Mouse (Mus musculus) neural tube, embryonic 15.5 days (tissue): Measurements from ENCODE around the gene Cfap65. TPM values are rescaled to one million over a fixed set of nuclear protein-coding genes. Genes with fewer than 3 reads are reported as not detected.

Experiments used
- ATAC-seq: fragments of 200-750 bp; cut with Nextera tagmentation; 2 replicates; pipeline ENCODE4 v1.8.0; 2017; ENCODE audit warnings: mild to moderate bottlenecking, moderate TSS enrichment, moderate library complexity; ENCODE audit not compliant: low FRiP score
- H3K27ac ChIP-seq: fragments of 300-500 bp; sonication (generic); replicated peaks from 2 replicates; pipeline ENCODE4 v1.5.1; 2015; ENCODE audit warnings: mild to moderate bottlenecking, inconsistent platforms
- H3K27me3 ChIP-seq: fragments of 300-500 bp; sonication (generic); replicated peaks from 2 replicates; pipeline ENCODE4 v1.6.1; 2015; ENCODE audit warnings: inconsistent platforms
- H3K36me3 ChIP-seq: fragments of 300-500 bp; sonication (generic); 2 replicates; pipeline ENCODE4 v1.6.1; 2015; ENCODE audit warnings: inconsistent platforms
- H3K4me1 ChIP-seq: fragments of 300-500 bp; sonication (generic); 2 replicates; pipeline ENCODE4 v1.6.1; 2015; ENCODE audit warnings: inconsistent platforms
- H3K4me2 ChIP-seq: fragments of 300-500 bp; sonication (generic); 2 replicates; pipeline ENCODE4 v1.6.1; 2015; ENCODE audit warnings: inconsistent platforms, mild to moderate bottlenecking, moderate library complexity
- H3K4me3 ChIP-seq: fragments of 300-500 bp; sonication (generic); replicated peaks from 2 replicates; pipeline ENCODE4 v1.5.1; 2015; ENCODE audit warnings: mild to moderate bottlenecking, inconsistent platforms
- H3K9ac ChIP-seq: fragments of 300-500 bp; sonication (generic); replicated peaks from 2 replicates; pipeline ENCODE4 v1.6.1; 2015; ENCODE audit warnings: mild to moderate bottlenecking, inconsistent platforms
- H3K9me3 ChIP-seq: fragments of 300-500 bp; sonication (generic); replicated peaks from 2 replicates; pipeline ENCODE4 v1.6.1; 2016; ENCODE audit warnings: inconsistent platforms
- WGBS: fragments of 180-500 bp; shearing (Covaris S2); methylation state at CpG from one replicate; pipeline ENCODE4 v1.1.7; 2015; ENCODE audit warnings: mixed read lengths; 5-methylcytosine and 5-hydroxymethylcytosine counted together
- polyA plus RNA-seq: library from polyadenylated mRNA; unstranded; fragments of >200 nt; fragmentation: Nextera tagmentation; extraction: Ambion mirVana; gene quantifications from 2 replicates; pipeline ENCODE4 v1.2.1, GENCODE M21; 2015

Gene Cfap65
- polyA plus RNA-seq, 1 experiment from 2014 or later, result 0.41 TPM

DNA sequence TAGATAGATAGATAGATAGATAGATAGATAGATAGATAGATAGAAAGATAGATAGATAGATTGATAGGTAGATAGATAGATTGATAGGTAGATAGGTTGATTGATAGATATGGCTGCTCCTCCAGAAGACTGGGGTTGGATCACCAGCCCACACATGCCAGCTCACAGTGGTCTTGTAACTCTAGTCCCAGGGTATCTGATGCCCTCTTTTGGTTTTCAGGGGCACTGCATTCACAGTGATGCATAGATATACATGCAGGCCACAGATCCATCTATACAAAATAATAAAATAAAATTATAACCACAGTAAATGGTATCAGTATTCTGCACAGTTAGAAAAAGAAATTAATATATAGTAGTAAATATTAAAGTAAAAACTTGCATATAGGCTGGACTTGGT, 73.6 kb downstream of the Cfap65 start:
- Histone ChIP-seq H3K4me1 (peaks cover 31% of the 10 kb centered on the region), H3K36me3 (no peaks in the 10 kb centered on the region), H3K27ac (no peak overlapping the region), H3K9ac (no peak overlapping the region), H3K4me2 (no peak overlapping the region), H3K27me3 (no peaks in the 10 kb centered on the region), H3K9me3 (no peaks in the 10 kb centered on the region), H3K4me3 (no peak overlapping the region)
- no peak for ATAC-seq

DNA sequence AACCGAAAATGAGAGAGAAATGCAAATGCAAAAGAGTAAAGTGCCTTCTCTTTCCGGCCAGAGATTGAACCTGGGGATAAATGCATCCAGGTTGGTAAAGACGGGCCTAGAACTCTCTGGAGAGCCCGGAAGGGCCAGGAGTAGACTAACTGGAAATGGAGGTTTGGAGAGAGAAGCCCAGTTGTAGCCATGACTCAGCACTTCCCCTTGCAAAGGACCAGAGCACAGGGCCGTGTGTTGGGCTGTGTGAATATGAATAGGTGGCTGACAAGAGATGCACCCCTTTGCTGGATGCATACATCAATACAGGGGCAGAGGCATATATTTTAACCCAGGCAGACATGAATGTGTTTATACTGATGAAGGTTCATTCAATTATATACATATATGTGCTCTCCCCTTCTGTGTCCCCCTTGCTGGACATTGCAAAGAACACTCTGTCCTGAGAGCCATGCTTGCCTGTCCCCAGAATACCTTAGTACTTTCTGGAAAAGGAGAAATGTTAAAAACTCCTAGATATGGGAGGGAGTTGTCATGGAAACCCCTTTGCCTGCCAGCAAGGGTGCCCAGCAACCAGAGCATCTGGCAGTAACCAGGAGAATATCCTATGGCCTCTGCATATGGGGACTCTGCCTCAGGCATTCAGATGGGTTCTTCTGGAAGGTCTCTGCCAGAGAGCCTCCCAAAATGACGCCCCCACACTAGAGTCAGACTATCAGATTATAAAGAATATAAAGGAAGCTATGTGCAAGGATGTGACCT, 76.0 kb downstream of the Cfap65 start:
- 38% methylated on average over 6 of the region's 6 CpGs for WGBS
- H3K36me3 ChIP-seq, result no peaks in the 10 kb centered on the region
- H3K4me1 ChIP-seq, result peaks cover 39% of the 10 kb centered on the region
- peak overlapping the region; percentile 85 for H3K27ac ChIP-seq
- peak overlapping the region; percentile 44; the same call in 1 of the 2 replicates for H3K9ac ChIP-seq
- ATAC-seq, result no peak
- H3K27me3 ChIP-seq, result no peaks in the 10 kb centered on the region
- H3K4me2 ChIP-seq, result peak overlapping the region; percentile 83
- no peaks in the 10 kb centered on the region for H3K9me3 ChIP-seq
- peak overlapping the region; percentile 73 for H3K4me3 ChIP-seq

DNA sequence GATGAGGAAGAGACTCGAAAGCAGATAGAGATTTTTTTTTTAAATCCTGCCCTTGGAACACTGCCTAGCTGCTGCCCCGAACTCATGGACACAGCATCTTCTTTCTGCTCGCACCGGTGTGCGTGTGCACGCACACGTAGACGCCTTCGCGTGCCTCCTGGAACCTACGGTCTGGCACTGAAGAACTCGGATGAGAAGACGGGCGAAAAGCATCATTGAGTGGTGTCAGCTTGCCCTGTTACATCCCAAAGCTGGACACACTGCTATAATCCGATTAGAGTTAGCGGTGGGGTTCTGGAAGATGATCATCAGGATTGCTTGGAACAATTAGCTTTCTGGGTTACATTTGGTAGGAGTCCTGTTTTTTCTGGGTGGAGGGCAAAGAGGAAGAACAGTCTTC, 76.6 kb downstream of the Cfap65 start:
- Histone ChIP-seq H3K9me3 (no peaks in the 10 kb centered on the region), H3K27ac (peak overlapping the region; percentile 85), H3K27me3 (no peaks in the 10 kb centered on the region), H3K9ac (peak overlapping the region; percentile 44), H3K4me2 (peak overlapping the region; percentile 83), H3K4me3 (peak overlapping the region; percentile 73), H3K4me1 (peaks cover 45% of the 10 kb centered on the region), H3K36me3 (no peaks in the 10 kb centered on the region)
- WGBS, result 3% methylated on average over 16 of the region's 16 CpGs
- ATAC-seq, result peak; percentile 2; the same call in 1 of the 2 replicates

DNA sequence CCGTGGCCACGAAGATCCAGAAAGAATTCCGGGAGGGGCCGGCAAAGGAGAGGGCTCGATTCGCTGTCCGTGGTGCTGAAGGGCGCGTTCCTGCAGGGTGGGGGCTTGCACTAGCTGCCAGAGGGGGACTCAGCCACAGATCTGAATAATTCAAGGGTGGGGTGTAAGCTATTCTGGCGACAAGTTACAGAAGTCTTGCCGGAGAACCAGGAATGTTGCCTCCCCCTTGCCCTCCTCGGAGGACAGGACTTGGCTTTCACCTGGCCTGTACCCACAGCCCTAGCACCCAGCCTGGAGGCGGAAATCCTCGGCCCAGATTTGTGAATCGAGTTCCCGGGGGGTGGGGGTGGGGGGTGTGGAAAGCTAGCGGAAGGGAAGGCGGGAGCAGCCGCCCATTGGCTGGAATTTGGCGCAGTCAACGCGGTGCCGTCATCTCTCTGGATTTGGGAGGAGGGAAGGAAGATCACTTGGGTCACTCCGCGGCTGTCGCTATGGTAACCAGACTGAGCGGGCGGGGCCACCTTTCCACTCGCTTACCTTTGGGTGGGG, 77.2 kb downstream of the Cfap65 start:
- peaks cover 48% of the 10 kb centered on the region for H3K4me1 ChIP-seq
- peak overlapping the region; percentile 73 for H3K4me3 ChIP-seq
- no peaks in the 10 kb centered on the region for H3K9me3 ChIP-seq
- H3K27ac ChIP-seq, result peak overlapping the region; percentile 85
- peak overlapping the region; percentile 83 for H3K4me2 ChIP-seq
- ATAC-seq, result peak; percentile 77
- under 1% methylated on average over 29 of the region's 29 CpGs for WGBS
- no peaks in the 10 kb centered on the region for H3K36me3 ChIP-seq
- H3K27me3 ChIP-seq, result no peaks in the 10 kb centered on the region
- H3K9ac ChIP-seq, result peak overlapping the region; percentile 88

DNA sequence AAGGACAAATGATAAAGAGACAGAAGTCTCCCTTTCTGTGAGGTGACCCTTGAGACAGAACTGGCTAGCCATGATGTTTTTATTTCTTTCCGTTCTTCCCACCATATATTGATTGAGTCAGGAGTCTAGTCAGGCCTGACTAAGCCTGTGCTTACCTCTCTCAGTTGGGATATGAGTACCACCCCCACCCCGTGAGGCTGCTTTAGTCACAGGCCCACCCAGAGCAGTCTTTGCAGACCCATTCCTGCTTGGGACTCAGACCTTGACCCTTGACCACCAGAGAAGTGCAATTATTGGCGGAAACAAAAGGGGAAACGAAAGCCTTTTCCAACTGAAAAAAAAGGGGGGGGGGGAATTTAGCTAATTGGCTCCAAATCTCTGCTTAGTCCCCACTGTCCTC, 77.7 kb downstream of the Cfap65 start:
- no peak for ATAC-seq
- 6% methylated on average over 4 of the region's 4 CpGs for WGBS
- H3K4me1 ChIP-seq, result peaks cover 48% of the 10 kb centered on the region
- peak overlapping the region; percentile 88 for H3K9ac ChIP-seq
- H3K4me3 ChIP-seq, result peak overlapping the region; percentile 73
- H3K27me3 ChIP-seq, result peaks cover under 1% of the 10 kb centered on the region; the same call in 1 of the 2 replicates
- peak overlapping the region; percentile 85 for H3K27ac ChIP-seq
- H3K4me2 ChIP-seq, result peak overlapping the region; percentile 83
- H3K36me3 ChIP-seq, result no peaks in the 10 kb centered on the region
- no peaks in the 10 kb centered on the region for H3K9me3 ChIP-seq

DNA sequence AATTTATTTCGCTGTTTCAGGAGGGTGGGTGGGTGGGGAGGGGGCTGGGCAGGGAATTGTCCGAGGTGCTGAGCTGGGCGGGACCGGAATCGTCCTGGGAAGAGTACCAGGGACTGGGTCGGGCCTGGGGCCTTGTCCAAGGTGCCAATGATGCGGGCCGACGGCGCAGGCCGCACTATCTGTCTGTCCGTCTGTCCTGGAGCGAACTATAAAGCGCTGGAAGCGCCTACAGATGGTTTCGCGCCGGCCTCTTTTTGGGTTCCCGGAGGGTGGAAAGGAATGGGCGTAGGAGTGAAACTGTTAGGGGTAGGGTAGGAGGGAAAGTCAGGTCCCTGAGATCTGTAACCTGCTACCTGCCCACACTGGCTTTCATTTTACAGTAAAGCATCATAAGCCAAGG, 78.2 kb downstream of the Cfap65 start:
- Histone ChIP-seq H3K27ac (peak overlapping the region; percentile 20; the same call in 1 of the 2 replicates), H3K4me1 (peaks cover 48% of the 10 kb centered on the region), H3K27me3 (peaks cover 4% of the 10 kb centered on the region; the same call in 1 of the 2 replicates), H3K36me3 (no peaks in the 10 kb centered on the region), H3K9me3 (no peaks in the 10 kb centered on the region), H3K4me3 (peak overlapping the region; percentile 73), H3K9ac (peak overlapping the region; percentile 88), H3K4me2 (peak overlapping the region; percentile 83)
- no peak for ATAC-seq
- WGBS, result 6% methylated on average over 20 of the region's 20 CpGs

DNA sequence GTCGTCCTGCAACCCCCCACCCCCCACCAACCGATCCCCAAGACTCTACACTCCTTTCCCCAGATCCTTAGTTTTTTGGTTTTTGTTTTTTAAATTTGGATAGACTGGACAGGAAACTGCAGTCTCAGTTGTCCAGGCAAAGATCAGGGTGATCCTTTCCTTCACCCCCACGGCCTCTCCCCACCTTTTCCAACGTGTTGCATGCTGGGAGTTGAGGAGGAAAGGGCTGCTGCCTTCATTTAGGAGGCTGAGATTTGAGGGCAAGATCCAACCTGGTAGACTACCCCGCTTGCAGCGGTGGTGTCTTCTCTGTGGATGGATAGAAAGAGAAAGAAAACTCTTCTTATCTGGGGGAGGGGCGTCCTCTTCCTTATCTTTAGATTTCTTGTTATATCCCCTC, 78.6 kb downstream of the Cfap65 start:
- Histone ChIP-seq H3K9me3 (no peaks in the 10 kb centered on the region), H3K36me3 (no peaks in the 10 kb centered on the region), H3K9ac (peak overlapping the region; percentile 88), H3K4me3 (peak overlapping the region; percentile 73), H3K4me1 (peaks cover 50% of the 10 kb centered on the region), H3K4me2 (peak overlapping the region; percentile 83), H3K27ac (peak overlapping the region; percentile 86), H3K27me3 (peaks cover 4% of the 10 kb centered on the region; the same call in 1 of the 2 replicates)
- ATAC-seq, result no peak
- WGBS, result 1% methylated on average over 7 of the region's 7 CpGs

DNA sequence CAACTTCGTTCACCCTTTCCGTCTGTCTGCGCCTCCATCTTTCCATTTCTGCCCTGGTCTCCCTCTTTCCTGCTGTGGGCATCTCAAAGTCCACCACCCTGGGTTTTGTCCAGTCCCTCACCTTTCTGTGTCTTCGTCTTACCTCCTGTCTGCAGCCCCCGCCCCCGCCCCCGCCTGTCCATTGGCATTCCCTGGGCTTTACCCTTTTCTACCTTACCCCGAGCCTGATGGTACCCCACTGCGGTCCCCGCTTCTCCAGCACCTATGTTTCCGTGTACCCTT, 79.0 kb downstream of the Cfap65 start:
- Histone ChIP-seq H3K9me3 (no peaks in the 10 kb centered on the region), H3K4me3 (peak overlapping the region; percentile 73), H3K27ac (peak overlapping the region; percentile 86), H3K27me3 (peaks cover 4% of the 10 kb centered on the region; the same call in 1 of the 2 replicates), H3K4me2 (peak overlapping the region; percentile 83), H3K4me1 (peaks cover 54% of the 10 kb centered on the region), H3K36me3 (no peaks in the 10 kb centered on the region), H3K9ac (peak overlapping the region; percentile 88)
- 0% methylated on average over 10 of the region's 11 CpGs for WGBS
- no peak for ATAC-seq

DNA sequence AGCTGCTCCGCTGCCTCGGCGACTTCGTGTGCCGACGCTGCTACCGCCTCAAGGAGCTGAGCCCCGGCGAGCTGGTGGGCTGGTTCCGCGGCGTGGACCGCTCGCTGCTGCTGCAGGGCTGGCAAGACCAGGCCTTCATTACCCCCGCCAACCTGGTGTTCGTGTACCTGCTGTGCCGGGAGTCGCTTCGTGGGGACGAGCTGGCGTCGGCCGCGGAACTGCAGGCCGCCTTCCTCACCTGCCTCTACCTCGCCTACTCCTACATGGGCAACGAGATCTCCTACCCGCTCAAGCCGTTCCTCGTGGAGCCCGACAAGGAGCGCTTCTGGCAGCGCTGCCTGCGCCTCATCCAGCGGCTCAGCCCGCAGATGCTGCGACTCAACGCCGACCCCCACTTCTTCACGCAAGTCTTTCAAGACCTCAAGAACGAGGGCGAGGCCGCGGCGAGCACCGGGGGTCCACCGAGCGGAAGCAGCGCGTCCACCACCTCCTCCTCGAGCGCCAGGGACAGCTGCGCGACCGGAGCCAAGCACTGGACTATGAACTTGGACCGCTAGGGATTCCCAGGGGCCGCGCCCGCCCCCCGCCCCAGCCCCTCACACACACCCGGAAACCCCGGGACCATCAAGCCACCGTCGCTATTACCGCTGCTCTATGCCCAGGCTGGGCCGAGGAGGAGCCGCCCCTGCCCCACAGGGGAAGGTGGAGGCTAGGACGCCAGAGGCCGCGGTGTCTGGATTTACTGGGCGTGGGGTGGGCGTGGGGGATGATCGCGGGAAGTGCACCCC, 79.6 kb downstream of the Cfap65 start:
- Histone ChIP-seq H3K27me3 (peaks cover 4% of the 10 kb centered on the region; the same call in 1 of the 2 replicates), H3K4me3 (peak overlapping the region; percentile 73), H3K4me1 (peaks cover 59% of the 10 kb centered on the region), H3K36me3 (no peaks in the 10 kb centered on the region), H3K9ac (peak overlapping the region; percentile 88), H3K27ac (peak overlapping the region; percentile 86), H3K9me3 (no peaks in the 10 kb centered on the region), H3K4me2 (peak overlapping the region; percentile 83)
- WGBS, result under 1% methylated on average over 74 of the region's 74 CpGs
- no peak for ATAC-seq

DNA sequence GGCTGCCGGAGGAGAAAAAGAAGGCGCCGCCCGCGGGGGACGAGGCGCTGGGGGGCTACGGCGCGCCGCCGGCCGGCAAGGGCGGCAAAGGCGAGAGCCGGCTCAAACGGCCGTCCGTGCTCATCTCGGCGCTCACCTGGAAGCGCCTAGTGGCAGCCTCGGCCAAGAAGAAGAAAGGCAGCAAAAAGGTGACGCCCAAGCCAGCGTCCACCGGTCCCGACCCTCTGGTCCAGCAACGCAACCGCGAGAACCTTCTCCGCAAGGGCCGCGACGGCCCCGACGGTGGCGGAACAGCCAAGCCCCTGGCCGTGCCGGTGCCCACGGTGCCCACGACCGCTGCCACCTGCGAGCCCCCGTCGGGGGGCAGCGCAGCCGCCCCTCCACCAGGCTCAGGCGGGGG, 80.2 kb downstream of the Cfap65 start:
- Histone ChIP-seq H3K9me3 (no peaks in the 10 kb centered on the region), H3K27me3 (peaks cover 4% of the 10 kb centered on the region; the same call in 1 of the 2 replicates), H3K27ac (peak overlapping the region; percentile 86), H3K9ac (peak overlapping the region; percentile 88), H3K4me2 (peak overlapping the region; percentile 83), H3K36me3 (no peaks in the 10 kb centered on the region), H3K4me3 (peak overlapping the region; percentile 73), H3K4me1 (peaks cover 59% of the 10 kb centered on the region)
- peak; percentile 4; the same call in 1 of the 2 replicates for ATAC-seq
- 0% methylated on average over 43 of the region's 48 CpGs for WGBS

DNA sequence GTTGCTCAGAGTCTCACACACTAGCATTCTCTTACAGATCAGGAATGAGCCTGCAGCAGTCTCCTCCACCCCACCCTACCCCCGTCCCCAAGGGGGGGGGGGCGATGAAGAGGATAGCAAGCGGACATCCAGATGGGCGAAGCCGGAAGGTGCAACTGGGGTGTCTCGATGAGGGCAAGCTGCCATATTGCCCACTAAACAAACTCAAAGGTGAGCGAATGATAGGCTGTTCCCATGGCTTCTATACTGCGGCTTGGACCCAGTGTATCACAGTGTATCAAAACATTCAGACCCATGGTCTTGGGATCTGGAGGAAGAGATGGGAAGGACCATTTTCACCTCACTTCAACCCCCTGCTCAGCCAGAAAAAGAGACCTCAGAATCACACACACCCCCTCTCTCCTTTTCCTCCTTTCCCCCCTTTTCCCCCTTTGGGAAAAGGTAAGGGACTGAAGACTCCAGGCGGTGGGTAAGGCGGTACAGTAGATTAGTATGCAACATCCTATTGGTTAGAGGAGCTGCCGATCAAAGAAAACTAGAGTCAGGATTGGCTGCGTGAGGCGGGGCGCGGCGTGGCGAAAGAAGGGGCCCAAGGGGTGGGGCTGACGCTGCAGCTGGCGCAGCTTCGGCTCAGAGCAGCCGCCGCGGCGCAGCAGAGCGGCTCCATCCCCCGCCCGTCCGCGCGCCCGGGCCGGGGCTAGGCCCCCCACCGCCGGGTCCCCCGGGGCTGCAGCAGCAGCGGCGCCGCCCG, 80.9 kb downstream of the Cfap65 start, which contains the start of gene Cdk5r2:
TSS of gene Cdk5r2 (plus strand) at position 629 of the 751 bp plus-strand sequence.
- Histone ChIP-seq H3K27ac (peak within 1 kb of the TSS; percentile 86), H3K4me2 (peak within 1 kb of the TSS; percentile 83), H3K9ac (peak within 1 kb of the TSS; percentile 88), H3K4me1 (peaks cover 53% of the 10 kb centered on the region), H3K36me3 (no peaks in the 10 kb centered on the region), H3K4me3 (peak within 1 kb of the TSS; percentile 73), H3K9me3 (no peaks in the 10 kb centered on the region), H3K27me3 (peaks cover 6% of the 10 kb centered on the region; the same call in 1 of the 2 replicates)
- WGBS, result 4% methylated on average over 29 of the region's 39 CpGs
- ATAC-seq, result peak; percentile 89
